Comparison of ENCODE assay signal across 8 mouse cellular contexts in genomic region chr10:8518141-8519013, GRCm38 (mm10). TPM values are rescaled to one million over a fixed set of nuclear protein-coding genes. Genes with fewer than 3 reads are reported as not detected.
DNase-seq lines count a peak whose midpoint lies in the region; ATAC-seq lines count a peak whose summit lies in the region.

Ust (minus strand) TSS chr10:8518825.

- H3K4me3 ChIP-seq in hindbrain, embryonic 13.5 days: peak within 1 kb of the TSS; percentile 81

- H3K4me1 ChIP-seq in hindbrain, embryonic 13.5 days (replicated peaks): peaks cover 25% of the 10 kb centered on the region

- H3K4me2 ChIP-seq in hindbrain, embryonic 13.5 days: peak within 1 kb of the TSS; percentile 92

- DNase-seq in T-cell, adult 2 months (ENCODE audit: low spot score): peak; percentile 64
- peak; percentile 82 to 86 for DNase-seq in cerebellum, postnatal 14 days
- DNase-seq in frontal cortex, postnatal 36 days (ENCODE audit: low spot score in 2 of 2): peak; percentile 56 to 63
- DNase-seq in layer of hippocampus, postnatal 36 days: peak; percentile 71 to 73
- peak; percentile 84 for DNase-seq in lung, postnatal 36 days
- peak; percentile 91 for DNase-seq in retina, postnatal 1 day
- peak; percentile 69 for DNase-seq in urinary bladder, adult 2 months (ENCODE audit: low spot score)

- ATAC-seq in hindbrain, embryonic 13.5 days (ENCODE audit: low FRiP score): peak; percentile 87

- WGBS in hindbrain, embryonic 13.5 days: 0% methylated on average over 71 of the region's 78 CpGs

- peak within 1 kb of the TSS; percentile 58; the same call in 1 of the 2 replicates for H3K27ac ChIP-seq in hindbrain, embryonic 13.5 days

- peak within 1 kb of the TSS; percentile 82 for H3K9ac ChIP-seq in hindbrain, embryonic 13.5 days

- no peaks in the 10 kb centered on the region for H3K9me3 ChIP-seq in hindbrain, embryonic 13.5 days

- peaks cover 43% of the 10 kb centered on the region for H3K27me3 ChIP-seq in hindbrain, embryonic 13.5 days

- H3K36me3 ChIP-seq in hindbrain, embryonic 13.5 days: no peaks in the 10 kb centered on the region

RNA-seq across cellular contexts. Expression of gene Ust, which starts in this region (rescaled TPM):
- 4.1 and 4.5 TPM in 2 replicates for polyA plus RNA-seq in hindbrain, embryonic 13.5 days (2015; fragmentation: Nextera tagmentation; extraction: Ambion mirVana)
- 10 to 100 TPM; 65.9 to 68.1 TPM for total RNA-seq in layer of hippocampus, postnatal 36 days (2021)
- 5.7 and 7.3 TPM in 2 replicates for polyA plus RNA-seq in urinary bladder, adult 2 months (2012; rRNA removed)

Comparison
In these comparisons a context has a peak if more than half of its experiments do, and no peak if none do; other contexts are left out.
1. Peak in every context shown above with its lines: DNase-seq, ATAC-seq, H3K4me3 ChIP-seq and H3K27ac ChIP-seq.